Mouse (Mus musculus): ENCODE measurements around the gene Lmbr1l.

GRCm38 (mm10) chr15:98893036-98893435 lies 25.0 kb downstream of the Lmbr1l start:
- no peak for TF ChIP-seq POLR2A (IDR thresholded peaks at IDR 0.05; ENCODE audit: borderline replicate concordance, extremely low read depth, low read depth, low read length)
- TF ChIP-seq CTCF (IDR thresholded peaks at IDR 0.05; ENCODE audit: insufficient read depth, low read length), result no peak

Data from lung, adult 2 months (tissue).